Mouse (Mus musculus) brain, adult 2 months (tissue): ENCODE data around the gene Vasp.

ENCODE experiments used
- DNase-seq: peaks from one replicate; pipeline ENCODE4 v3.0.0; 2011; ENCODE audit warnings: low read depth, low spot score

Gene Vasp

DNA sequence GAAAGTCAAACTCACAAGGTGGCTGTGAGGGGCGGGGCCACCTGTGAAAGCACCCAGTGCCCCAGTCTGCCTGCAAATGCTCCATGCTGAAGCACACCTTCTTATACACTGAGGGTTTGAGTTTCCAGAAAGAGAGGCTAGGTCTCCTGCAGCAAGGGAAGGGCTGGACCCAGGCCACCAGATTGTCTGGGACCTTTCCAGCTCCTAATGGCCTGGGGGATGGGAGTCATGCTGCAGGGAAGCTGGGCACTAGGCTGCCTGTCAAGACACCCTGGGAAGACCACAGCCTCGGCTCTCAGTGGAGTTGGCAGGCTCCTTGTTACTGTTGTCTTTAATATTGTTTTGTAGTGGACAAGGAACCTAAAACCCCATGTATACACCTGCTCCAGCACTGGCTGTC lies 35.2 kb downstream of the Vasp start:
- DNase-seq, result no peak

DNA sequence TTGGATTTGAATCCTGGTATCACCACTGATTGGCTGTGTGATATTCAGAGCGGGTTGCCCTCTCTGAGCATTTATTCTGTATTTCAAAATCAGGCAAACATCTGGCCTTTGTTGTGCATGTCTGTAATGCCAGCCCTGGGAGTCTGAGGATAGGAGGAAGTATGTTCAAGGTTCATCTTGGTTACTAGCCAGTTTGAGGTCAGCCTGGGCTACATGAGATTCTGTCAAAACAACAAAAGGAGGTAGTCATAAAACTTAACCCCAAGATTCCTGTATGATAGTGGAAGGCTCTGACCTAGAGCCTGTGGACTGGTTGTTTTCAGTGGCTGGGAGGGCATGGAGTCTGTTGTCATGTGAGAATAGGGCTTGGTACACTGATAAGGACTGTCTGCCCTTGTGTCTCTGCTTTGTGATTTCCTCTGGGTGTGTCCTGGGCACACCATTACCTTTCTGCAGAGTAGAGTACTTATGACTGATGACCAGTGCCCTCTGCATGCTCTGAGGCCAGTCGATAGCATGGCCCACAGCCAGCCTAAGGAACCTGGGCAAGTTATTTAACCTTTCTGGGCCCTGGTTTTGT lies 36.4 kb downstream of the Vasp start:
- DNase-seq, result no peak

DNA sequence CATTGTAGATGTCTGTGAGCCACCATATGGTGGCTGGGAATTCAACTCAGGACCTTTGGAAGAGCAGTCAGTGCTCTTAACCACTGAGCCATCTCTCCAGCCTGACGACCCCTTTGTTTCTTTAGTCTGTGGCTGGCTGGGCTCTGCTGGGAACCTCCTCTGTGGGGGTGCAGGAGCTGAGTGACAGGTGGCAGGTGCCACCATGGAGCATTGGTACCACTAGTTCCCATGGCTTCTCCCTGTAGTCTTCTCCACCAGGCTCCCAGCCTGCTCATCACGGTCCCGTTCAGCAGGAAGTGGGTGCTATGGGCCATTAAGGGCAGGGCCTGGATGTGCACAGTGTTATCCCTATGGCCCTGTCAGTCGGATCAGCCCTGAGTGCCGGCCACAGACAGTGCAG lies 37.0 kb downstream of the Vasp start:
- no peak for DNase-seq

DNA sequence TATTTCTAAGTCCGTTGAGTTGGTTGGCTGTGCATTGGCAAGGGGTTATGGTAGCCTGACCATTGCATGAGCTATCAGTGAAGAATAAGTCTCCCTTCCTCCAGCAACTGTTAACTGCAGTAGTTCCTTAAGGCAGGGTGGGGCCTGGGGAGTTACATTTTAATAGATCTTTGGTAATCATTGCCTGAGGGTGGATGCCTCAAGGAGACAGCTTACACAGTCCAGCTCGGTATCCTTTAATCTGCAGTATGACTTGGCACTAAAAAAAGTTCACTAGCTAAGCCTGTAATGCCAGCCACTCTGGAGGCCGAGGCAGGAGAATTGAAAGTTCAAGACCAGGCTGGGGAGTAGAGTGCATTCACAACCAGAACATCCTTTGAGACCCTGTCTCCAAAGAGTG lies 39.8 kb downstream of the Vasp start:
- no peak for DNase-seq

DNA sequence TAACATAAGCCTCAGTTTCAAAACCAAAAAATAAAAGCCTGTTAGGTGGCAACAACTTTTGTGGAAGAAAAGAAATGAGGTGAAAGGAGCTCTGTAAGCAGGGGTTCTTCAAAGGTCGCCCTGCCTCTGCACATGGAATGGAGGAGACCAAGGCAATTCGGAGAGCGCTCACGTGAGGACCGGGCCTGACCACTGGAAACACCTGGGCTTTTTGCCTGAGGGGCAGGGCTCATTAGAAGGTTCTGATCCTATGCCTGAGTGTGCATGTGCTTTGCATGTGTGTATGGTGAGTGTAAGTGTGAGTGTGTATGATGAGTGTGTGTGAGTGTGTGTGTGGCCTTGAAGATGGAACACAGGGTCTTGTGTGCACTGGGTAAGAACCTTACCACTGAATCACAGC lies 40.7 kb downstream of the Vasp start:
- DNase-seq, result no peak

DNA sequence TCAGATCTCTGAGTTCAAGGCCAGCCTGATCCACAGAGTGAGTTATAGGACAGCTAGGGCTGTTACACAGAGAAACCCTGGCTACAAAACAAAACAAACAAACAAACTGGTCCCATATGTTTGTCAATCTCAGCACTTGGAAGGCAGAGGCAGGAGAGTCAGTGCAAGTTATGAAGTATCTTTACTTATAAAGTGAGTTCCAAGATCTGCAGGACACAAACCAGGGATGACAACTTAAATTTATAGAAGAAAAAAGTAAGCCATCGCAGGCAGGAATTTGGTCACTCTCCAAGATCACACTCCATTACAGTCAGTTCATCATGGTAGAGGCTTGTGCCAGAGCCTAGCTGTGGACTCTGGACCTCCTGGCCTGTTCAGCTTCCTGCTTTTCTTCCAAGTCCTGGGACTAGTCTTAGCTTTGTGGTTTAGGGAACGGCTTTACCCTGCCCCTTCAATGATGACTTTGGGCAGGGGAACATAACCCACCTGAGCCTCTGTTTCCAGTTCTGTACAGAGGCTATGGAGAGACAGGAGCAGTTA lies 41.5 kb downstream of the Vasp start:
- DNase-seq, result no peak

DNA sequence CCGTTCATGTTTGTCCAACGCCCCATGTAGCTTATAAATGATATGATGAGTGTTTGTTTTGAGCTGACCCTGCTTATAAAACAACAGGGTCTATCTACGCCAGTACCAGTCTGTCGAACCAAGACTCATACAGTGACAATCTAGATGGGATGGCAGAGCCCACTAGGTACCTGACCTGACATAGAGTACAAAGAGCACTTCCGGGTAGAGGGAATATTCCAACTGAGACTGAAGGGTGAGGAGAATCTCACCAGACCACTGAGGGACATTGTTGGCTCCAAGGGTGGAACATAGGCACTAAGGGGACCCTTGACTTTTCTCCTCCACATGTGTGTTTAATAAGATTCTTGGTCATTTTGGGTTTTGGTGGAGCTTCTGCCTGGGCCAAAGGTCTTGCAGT lies 42.2 kb downstream of the Vasp start:
- DNase-seq, result no peak

DNA sequence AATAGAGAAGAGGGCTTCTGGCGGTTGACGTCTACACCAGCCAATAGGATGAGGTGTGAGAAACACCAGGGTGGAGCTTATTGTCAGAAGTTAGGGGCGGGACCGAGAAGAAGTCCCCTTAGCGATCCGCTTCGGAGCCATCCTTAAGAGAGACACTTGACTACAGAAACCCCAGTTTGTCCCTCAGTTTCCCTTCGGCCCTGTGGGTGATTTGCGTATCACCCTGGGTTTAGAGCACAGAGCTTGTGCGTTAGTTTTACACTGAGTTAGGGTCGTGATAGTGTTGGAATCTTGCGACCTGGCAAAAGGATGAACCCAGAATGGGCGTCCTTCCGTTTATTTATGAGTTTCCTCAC lies 42.8 kb downstream of the Vasp start:
- no peak for DNase-seq

DNA sequence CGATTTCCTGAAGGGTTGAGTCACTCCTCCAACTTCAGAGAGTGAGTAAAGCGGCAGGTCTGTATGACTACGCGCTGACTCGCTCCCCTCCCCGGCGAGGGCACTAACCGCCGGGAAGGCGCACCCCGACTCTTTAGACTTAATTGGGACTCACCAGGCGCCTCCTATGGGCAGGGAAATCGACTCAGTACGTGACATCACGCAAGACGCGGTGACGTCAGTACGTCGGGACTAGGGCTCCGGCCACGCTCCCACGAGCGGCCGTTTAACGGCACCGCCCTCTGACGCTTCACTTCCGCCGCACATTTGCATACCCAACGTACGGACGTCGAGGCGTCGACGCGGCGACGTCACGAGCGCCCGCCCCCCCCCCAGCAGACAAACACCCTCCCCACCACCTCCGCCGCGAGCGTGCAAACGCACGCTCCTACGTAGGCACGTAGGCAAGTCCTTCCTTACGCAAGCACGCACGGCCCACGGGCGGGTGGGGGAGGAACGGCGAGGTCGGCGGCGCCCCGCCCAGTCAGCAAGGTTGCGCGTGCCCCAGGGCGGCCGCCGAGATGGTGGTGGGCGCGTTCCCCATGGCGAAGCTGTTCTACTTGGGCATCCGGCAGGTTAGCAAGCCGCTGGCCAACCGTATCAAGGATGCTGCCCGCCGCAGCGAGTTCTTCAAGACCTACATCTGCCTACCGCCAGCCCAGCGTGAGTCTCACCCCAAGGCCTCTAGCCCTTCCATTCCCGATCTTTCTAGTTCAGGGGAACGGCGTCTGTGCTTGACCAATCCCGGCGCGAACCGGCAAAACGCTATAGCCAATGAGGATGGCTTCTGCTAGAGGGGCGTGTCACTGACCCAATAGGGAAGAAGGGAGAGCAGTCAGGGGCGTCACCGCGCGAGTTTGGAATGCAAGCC lies 43.5 kb downstream of the Vasp start, which contains the start of gene Opa3:
Gene Opa3, plus strand, starts transcription at position 452 of the 910 bp plus-strand sequence.
- DNase-seq, result peak; percentile 100

DNA sequence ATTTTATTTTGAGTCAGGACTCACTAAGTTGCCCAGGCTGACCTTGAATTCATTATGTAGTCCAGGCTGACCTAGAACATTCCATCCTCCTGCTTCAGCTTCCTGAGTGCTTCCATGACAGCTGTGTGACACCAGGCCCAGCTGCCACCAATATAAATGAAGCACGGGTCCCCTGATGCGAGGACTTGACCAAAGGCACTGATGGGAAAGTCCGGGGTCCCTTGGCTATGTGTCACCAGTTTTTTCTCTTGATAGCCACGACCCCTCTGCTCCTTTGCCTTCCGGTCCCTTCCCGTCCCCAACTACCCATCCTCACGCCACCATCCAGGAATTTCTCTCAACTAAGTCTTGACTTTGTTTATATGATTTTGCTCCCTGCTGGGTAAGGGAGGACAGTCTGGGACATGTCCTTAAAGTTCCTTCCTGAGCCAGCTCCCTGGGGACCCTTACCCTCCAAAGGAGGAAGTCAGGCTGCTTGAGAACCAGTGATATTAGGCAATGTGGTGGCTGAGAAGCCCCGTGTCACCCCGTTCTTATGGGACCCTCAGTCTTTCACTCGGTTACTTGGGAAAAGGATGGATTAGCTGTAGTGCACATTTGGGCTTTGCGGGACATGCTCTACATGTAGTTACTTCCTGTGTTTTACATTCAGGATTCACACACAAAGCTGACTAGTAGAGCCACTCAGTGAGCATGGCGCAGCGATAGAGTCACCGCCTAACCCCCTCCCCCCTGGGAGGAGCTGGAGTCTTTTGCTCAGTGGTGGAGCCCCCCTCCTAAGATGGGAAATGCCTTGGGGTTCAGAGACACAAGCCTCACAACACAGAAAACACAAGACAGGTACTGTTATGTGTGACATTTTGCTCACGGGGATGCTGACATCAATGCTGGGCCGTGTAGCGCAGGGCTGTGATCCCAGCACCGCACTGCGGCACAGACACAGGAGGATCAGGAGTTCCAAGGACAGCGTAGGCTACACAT lies 44.5 kb downstream of the Vasp start:
- DNase-seq, result peak; percentile 74

DNA sequence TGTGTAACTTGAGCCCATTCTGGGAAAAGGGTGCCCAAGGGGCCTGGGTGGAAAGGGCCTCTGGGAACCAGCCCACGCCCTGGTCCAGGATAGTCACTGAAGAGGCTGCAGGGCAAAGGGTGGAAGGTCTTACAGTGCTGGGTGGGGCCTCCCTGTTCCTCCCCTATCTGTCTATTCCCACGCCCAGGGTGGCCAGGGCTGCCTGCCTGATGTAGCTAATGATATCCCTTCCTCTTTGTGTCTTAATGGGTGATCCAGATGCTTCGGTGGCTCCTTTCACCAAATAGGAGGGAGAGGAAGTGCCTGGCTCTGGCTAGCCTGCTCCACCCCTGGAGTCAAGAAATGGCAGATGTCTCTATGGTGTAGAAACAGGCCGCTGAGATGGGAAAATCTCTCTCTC lies 46.7 kb downstream of the Vasp start:
- DNase-seq, result no peak

DNA sequence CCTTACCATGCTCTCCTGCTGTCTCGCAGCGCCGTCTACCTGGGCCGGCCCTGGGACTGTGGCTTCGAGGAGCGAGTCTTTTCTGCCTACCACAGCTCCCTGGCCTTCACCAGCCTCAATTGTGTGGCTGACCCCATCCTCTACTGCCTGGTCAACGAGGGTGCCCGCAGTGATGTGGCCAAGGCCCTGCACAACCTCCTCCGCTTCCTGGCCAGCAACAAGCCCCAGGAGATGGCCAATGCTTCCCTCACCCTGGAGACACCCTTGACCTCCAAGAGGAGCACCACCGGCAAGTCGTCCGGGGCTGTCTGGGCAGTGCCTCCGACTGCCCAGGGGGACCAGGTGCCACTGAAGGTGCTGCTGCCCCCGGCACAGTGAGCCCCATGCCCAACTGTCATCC lies 48.7 kb downstream of the Vasp start:
- DNase-seq, result no peak

DNA sequence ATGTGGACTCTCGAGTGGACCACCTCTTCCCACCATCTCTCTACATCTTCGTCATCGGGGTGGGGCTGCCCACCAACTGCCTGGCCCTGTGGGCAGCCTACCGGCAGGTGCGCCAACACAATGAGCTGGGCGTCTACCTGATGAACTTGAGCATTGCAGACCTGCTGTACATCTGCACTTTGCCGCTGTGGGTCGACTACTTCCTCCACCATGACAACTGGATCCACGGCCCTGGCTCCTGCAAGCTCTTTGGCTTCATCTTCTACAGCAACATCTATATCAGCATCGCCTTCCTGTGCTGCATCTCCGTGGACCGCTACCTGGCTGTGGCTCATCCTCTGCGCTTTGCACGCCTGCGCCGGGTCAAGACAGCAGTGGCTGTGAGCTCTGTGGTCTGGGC lies 49.4 kb downstream of the Vasp start:
- DNase-seq, result no peak

DNA sequence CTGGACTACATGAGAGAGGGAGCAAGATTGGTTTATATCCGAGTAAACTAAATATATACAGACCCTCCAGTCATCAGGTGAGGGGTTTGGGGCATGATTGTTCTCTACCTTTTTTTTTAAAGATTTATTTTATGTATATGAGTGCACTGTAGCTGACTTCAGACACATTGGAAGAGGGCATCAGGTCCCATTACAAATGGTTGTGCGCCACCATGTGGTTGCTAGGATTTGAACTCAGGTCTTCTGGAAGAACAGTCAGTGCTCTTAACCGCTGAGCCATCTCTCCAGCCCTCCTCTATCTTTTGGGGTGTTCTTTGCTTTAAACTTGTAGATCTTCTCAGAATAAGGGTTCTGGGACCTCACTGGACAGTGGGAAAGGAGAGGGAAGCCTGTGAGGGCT lies 51.6 kb downstream of the Vasp start:
- no peak for DNase-seq

DNA sequence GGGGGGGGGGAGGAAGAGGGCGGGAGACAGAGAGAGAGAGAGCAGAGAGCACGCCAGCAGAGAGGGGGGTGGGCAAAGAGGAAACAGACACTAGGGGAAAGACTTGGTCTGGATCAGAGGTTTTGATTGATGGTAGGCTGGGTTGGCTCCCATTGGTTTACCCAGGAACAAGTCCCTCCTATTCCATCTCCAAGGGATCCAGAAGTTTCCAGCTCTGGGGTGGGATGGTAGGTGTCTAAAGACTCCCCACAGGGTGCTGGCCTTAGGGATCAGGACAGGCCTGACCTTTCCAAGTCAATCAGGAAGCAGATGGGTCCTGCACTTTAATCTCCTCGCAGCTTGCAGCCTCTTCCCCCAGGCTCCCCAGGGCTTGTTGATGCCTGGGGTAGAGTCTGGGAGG lies 53.7 kb downstream of the Vasp start:
- no peak for DNase-seq

DNA sequence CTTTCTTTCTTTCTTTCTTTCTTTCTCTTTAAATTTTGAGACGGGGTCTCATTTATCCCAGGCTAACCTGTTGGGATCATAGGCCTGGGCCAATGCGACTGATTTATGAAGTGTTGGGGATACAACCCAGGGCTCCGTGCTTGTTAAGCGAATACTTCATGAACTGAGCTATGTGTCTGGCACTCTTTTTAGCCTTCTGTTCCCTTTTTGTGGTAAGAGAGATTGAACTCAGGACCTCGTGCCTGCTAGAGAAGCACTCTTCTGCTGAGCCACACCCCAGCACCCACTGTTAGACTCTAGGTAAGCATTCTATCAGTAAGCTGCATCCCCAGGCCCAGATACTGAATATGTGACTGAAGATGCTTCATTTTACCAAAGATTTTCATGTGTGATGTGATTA lies 54.1 kb downstream of the Vasp start:
- DNase-seq, result no peak

DNA sequence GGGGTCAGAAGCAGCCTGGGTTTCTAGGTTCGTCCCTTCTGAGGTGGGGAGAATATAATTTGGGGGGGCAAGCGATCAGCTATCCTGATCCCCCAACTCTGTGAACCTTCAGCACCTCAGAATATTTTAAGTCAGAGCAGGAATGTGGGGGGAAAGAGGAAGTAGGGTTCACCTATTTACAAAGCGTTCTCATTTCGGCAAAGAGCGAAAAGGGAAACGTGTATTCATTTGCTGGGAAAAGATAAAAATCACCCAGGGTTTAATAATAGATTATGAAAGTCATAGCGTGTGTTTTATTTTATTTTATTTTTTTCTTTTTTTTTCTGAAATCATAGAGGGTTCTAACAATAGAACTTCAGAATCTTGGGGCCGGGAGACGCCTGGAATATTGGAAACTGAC lies 56.7 kb downstream of the Vasp start:
- DNase-seq, result no peak

DNA sequence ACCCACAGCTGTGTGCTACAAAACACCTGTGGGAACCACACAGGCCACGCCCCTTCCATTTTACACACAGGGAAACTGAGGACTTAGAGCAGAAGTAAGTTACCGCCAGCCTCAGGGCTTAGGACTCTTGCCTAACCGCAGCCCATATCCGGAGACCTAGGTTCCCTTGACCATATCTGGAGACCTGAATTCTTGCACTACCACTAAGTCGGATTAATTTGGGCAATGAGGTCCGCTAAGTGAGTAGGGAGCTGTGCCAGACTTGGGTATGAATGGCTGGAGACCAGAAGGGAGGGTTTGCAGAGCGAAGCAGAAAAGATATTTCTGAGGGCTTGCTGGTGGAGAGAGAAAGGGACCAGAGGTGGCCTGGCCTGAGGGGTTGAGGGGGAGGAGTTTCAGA lies 57.2 kb downstream of the Vasp start:
- DNase-seq, result no peak

DNA sequence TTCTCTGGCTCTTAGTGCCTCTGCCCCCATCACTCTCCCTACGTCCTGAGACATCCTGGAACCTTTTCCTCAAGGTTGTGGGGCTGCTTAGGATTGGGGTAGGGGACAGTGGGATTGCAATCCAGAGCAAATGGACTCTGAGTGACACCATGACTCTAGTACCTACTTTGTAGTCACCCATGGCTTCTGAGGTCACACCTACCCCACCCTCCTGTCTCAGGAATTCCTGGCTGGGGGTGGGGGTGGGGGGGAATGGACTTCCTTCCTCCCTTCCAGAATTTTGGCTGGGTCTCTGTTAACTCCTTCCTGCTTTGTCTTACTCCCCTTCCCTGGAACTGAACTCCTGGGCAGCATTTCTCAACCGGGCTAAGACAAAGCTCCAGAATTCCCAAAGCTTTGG lies 58.2 kb downstream of the Vasp start:
- DNase-seq, result no peak

DNA sequence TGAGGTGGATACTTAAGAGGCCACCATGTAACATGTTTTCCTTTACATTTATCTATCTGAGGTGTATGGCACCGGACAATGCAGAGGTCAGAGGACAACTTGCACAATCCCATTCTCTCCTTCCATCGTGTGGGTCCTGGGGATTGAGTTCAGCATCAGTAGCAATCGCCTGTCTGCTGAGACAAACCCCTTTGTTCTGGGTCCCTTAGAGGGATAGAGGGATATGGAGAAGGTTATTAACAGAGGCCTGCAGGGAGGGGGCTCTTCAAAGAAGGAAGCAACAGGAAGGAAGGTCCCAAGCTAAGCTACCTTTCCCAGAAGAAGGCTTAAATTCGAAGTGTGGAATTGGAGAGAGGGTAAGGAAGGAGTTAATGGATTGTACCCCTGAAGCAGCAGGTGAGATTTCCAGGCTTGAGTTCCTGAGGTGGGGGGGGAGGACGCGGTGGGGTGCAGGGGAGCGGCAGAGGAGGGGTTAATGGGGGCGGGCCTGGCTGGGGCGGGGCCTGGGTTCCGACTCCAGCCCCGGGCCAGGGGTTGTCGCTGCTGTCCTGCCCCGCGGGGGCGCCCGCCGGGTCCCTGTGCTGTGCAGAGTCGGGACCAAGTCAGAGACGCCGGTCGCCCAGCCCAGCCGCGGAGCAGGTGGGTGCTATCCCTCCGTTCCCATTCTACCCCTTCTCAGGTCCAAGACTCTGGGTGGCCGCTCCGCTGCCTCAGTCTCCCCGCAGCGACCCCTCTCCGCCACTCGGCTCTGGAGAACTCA lies 59.4 kb downstream of the Vasp start, which contains the start of gene Gpr4:
Gene Gpr4, plus strand, starts transcription at position 543 of the 760 bp plus-strand sequence.
- no peak for DNase-seq

DNA sequence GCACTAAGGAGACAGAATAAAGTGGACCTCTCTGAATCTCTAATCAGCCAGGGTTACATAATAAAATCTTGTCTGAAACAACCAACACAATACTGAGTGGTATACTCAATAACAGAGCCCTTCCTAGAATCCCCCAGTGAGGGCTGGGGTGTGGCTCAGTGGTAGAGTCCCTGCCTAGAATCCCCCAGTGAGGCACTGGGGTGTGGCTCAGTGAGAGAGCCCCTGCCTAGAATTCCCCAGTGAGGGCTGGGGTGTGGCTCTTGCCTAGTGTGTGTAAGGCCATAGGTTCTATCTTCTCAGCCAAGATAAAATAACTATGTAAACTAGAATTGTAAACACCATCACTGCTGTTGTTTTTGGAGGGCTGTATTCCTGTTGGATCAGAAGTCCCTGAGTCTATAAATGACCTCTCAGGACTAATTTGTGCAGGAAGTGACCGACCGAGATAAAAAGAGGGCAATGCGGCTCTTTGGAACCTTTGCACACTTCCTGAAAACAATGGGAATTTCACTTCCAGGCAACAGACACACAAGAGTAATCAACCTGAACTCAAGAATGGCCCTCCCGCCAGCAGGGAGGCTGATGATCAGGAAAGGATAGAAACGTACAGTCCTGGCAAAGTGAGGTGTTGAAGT lies 60.5 kb downstream of the Vasp start:
- no peak for DNase-seq
